8 mouse cellular contexts compared by ENCODE assay signal in genomic region chr12:72070327-72071269, GRCm38 (mm10). TPM values are rescaled to one million over a fixed set of nuclear protein-coding genes. Genes with fewer than 3 reads are reported as not detected.
DNase-seq lines count a peak whose midpoint lies in the region; ATAC-seq lines count a peak whose summit lies in the region.

Gene Gpr135, minus strand, starts transcription at chr12:72071125.

- H3K4me1 ChIP-seq in intestine, embryonic 16.5 days (ENCODE audit: control insufficient read depth, insufficient read depth, low read length), result peaks cover 12% of the 10 kb centered on the region

- peak within 1 kb of the TSS; percentile 100 for H3K4me2 ChIP-seq in intestine, embryonic 16.5 days (ENCODE audit: low read depth, low read length)

- WGBS in intestine, embryonic 16.5 days, result under 1% methylated on average over 94 of the region's 94 CpGs

- DNase-seq in adrenal gland, adult 8-10 months, result peak; percentile 65
- peak; percentile 92 for DNase-seq in embryo, embryonic 11 days
- DNase-seq in gastrocnemius, postnatal 4 days (ENCODE audit: low spot score in 2 of 2), result peak; percentile 77 to 85
- peak; percentile 92 for DNase-seq in left cerebral cortex, postnatal 25 days (ENCODE audit: low spot score in 2 of 2)
- peak; percentile 91 to 92 for DNase-seq in right cerebral cortex, postnatal 10 days (ENCODE audit: low spot score in 2 of 2)
- DNase-seq in urinary bladder, postnatal 10 days (ENCODE audit: low spot score), result peak; percentile 24

- peak within 1 kb of the TSS; percentile 72 for H3K4me3 ChIP-seq in intestine, embryonic 16.5 days (ENCODE audit: low read length)

- H3K27me3 ChIP-seq in intestine, embryonic 16.5 days (replicated peaks; ENCODE audit: control insufficient read depth, insufficient read depth, low read length), result peaks cover 12% of the 10 kb centered on the region; the same call in 1 of the 2 replicates

- no peaks in the 10 kb centered on the region for H3K36me3 ChIP-seq in intestine, embryonic 16.5 days (ENCODE audit: control insufficient read depth, insufficient read depth, low read length)

- H3K9me3 ChIP-seq in intestine, embryonic 16.5 days (ENCODE audit: control insufficient read depth, low read length), result peaks cover 2% of the 10 kb centered on the region; the same call in 1 of the 2 replicates

- peak within 1 kb of the TSS; percentile 71 for H3K9ac ChIP-seq in intestine, embryonic 16.5 days (ENCODE audit: low read depth, low read length)

- peak; percentile 91 for ATAC-seq in intestine, embryonic 16.5 days
- ATAC-seq in megakaryocyte-erythroid progenitor cell, adult 5-6 weeks (replicated peaks; ENCODE audit: low FRiP score, low TSS enrichment, poor library complexity, severe bottlenecking), result peak; percentile 88

- intact Hi-C loops in left cerebral cortex, postnatal 25 days (cut with DNase I), result loop anchor here (1.0 kb wide), 1 partner anchor 15 kb away; the partner anchor contains the start of genes Jkamp and L3hypdh

- no peak within 1 kb of the TSS for H3K27ac ChIP-seq in intestine, embryonic 16.5 days (ENCODE audit: low read length)

RNA-seq across cellular contexts. Expression of gene Gpr135, which starts in this region (rescaled TPM):
- 1 to 10 TPM; 2.2 to 2.9 (median 2.6) TPM for total RNA-seq in adrenal gland, adult 8-10 months (2022)
- 1 to 10 TPM; 1.1 to 1.3 TPM for total RNA-seq in gastrocnemius, postnatal 4 days (2021)
- polyA plus RNA-seq in intestine, embryonic 16.5 days (2015; fragmentation: Nextera tagmentation; extraction: Ambion mirVana), result 0.36 and 0.38 TPM in 2 replicates
- 10 to 100 TPM; 12.5 to 13.2 TPM for total RNA-seq in left cerebral cortex, postnatal 25 days (2021)
- total RNA-seq in megakaryocyte-erythroid progenitor cell, adult 5-6 weeks (2014; fragmentation: Nextera tagmentation), result not detected in 2 replicates
- not detected in 2 replicates for total RNA-seq in megakaryocyte-erythroid progenitor cell, adult 5-6 weeks (2017)

Comparison
In these comparisons a context has a peak if more than half of its experiments do, and no peak if none do; other contexts are left out.
1. Peak in ATAC-seq, H3K4me3 ChIP-seq, H3K9ac ChIP-seq and H3K4me2 ChIP-seq in intestine, embryonic 16.5 days; RNA of the gene not detected or under 1 TPM.
2. Peak in ATAC-seq in megakaryocyte-erythroid progenitor cell, adult 5-6 weeks; RNA of the gene not detected or under 1 TPM.
3. DNase-seq: peak in every context shown above with its lines; median percentile 92 in embryo, embryonic 11 days; 92 in left cerebral cortex, postnatal 25 days; 92 in right cerebral cortex, postnatal 10 days; 81 in gastrocnemius, postnatal 4 days; 65 in adrenal gland, adult 8-10 months; 24 in urinary bladder, postnatal 10 days.